29 mouse cellular contexts compared by ENCODE assay signal in the genomic region with DNA sequence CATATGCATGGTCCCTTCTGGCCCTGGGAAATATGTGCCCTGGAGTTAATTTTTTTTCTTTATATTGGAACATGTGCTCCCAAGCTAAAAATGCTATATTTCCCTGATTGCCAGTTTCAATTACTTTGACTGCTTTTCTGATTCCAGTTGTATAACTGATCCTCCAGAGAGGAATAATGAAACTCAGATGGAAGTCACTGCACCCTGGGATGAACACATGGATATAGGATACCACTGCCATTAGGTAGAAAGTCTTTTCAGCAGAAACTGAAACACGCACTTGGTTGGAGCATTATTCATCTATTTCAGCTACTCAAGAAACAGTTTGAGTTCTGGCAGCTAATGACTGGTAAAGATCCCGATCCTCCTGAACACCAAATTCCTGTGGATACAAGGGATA.
"Had no signal": no experiment of that assay in that cellular context is flagged by ENCODE, and none has a peak within 500 bp of the region (broad histone marks: within the 10 kb centered on the region; RNA-seq: fewer than 3 reads in every experiment).

No protein-coding gene starts in this region.

- H3K4me1 ChIP-seq: forebrain, embryonic 15.5 days; heart, embryonic 10.5 days had no signal

- H3K36me3 ChIP-seq: embryonic facial prominence, embryonic 12.5 days; embryonic facial prominence, embryonic 15.5 days; forebrain, embryonic 10.5 days; forebrain, embryonic 12.5 days; forebrain, embryonic 15.5 days; heart, embryonic 10.5 days had no signal

- ATAC-seq: forebrain, embryonic 13.5 days; forebrain, embryonic 14.5 days; forebrain, embryonic 15.5 days; forebrain, embryonic 16.5 days; forebrain, postnatal 0 days had no signal

- H3K27me3 ChIP-seq: embryonic facial prominence, embryonic 12.5 days; embryonic facial prominence, embryonic 13.5 days; embryonic facial prominence, embryonic 15.5 days; forebrain, embryonic 12.5 days; forebrain, embryonic 13.5 days; forebrain, embryonic 15.5 days had no signal

- DNase-seq: cerebellum, adult 2 months; cerebellum, adult 8-10 months; cerebellum, adult 9-10 months; cerebellum, adult 9-11 months; cerebellum, postnatal 10 days; cerebellum, postnatal 14 days; cerebellum, postnatal 25 days; cerebellum, postnatal 36 days; embryo, embryonic 11 days; forebrain, postnatal 0 days; gastrocnemius, adult 2 months; gastrocnemius, postnatal 10 days; gastrocnemius, postnatal 14 days; gastrocnemius, postnatal 25 days; gastrocnemius, postnatal 36 days; heart, adult 11 months; heart, adult 18-20 months; heart, adult 2 months had no signal

- H3K4me2 ChIP-seq: embryonic facial prominence, embryonic 12.5 days; embryonic facial prominence, embryonic 13.5 days; embryonic facial prominence, embryonic 15.5 days; forebrain, embryonic 12.5 days; forebrain, embryonic 13.5 days; forebrain, embryonic 15.5 days had no signal

- H3K9me3 ChIP-seq: embryonic facial prominence, embryonic 12.5 days; embryonic facial prominence, embryonic 13.5 days; embryonic facial prominence, embryonic 15.5 days; forebrain, embryonic 10.5 days; forebrain, embryonic 12.5 days; forebrain, embryonic 13.5 days; forebrain, embryonic 15.5 days; heart, embryonic 10.5 days had no signal

- H3K9ac ChIP-seq: embryonic facial prominence, embryonic 12.5 days; embryonic facial prominence, embryonic 13.5 days; embryonic facial prominence, embryonic 15.5 days; forebrain, embryonic 12.5 days; forebrain, embryonic 13.5 days; forebrain, embryonic 15.5 days; forebrain, postnatal 0 days had no signal

- H3K4me3 ChIP-seq: embryonic facial prominence, embryonic 12.5 days; embryonic facial prominence, embryonic 13.5 days; embryonic facial prominence, embryonic 15.5 days; erythroblast, embryonic 14.5 days; forebrain, embryonic 10.5 days; forebrain, embryonic 12.5 days; forebrain, embryonic 13.5 days; forebrain, embryonic 15.5 days; gastrocnemius, adult 2 months; heart, adult 2 months; heart, embryonic 10.5 days had no signal

- H3K27ac ChIP-seq: embryonic facial prominence, embryonic 12.5 days; embryonic facial prominence, embryonic 13.5 days; embryonic facial prominence, embryonic 15.5 days; forebrain, embryonic 10.5 days; forebrain, embryonic 12.5 days; forebrain, embryonic 13.5 days; forebrain, embryonic 15.5 days; gastrocnemius, adult 2 months; heart, adult 2 months; heart, embryonic 10.5 days had no signal
